Mouse (Mus musculus): ENCODE results near the gene Ccdc38.

DNA sequence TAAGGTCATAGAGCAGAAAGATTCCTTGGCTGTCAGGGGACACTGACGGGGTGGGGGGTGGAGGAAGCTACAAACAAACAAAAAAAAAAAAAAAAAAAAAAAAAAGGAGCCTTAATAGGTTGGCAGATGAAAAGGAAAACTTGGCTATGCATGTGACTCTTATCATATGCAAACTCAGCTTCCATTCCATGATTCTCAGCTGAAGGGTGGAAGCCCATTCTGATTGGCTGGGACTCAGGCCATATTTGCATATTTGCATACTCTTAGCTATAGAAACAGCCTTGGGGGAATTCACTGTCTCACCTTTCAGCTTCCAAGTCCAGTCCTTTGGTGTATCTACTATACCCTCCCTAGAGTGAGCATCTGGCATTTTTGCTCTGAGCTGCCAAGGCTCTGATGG, 25.0 kb upstream of the Ccdc38 start:
- TF ChIP-seq CTCF (IDR thresholded peaks at IDR 0.05; ENCODE audit: borderline replicate concordance, insufficient read depth, low read depth, low read length) (no peak), POLR2A (IDR thresholded peaks at IDR 0.05; ENCODE audit: borderline replicate concordance, insufficient read depth, low read length) (no peak)
